Mouse (Mus musculus) lung, adult 2 months (tissue): ENCODE measurements around the gene Lhx5.

ENCODE experiments used
- CTCF ChIP-seq: fragments of 200-500 bp; IDR thresholded peaks from 2 replicates; pipeline ENCODE4 v1.5.1; 2011; ENCODE audit warnings: mild to moderate bottlenecking, low read length, control low read depth; ENCODE audit not compliant: insufficient read depth
- POLR2A ChIP-seq: fragments of 200-500 bp; IDR thresholded peaks from 2 replicates; pipeline ENCODE4 v1.6.1; 2011; ENCODE audit warnings: low read depth, mild to moderate bottlenecking, control low read depth, low read length, borderline replicate concordance; ENCODE audit errors: extremely low read depth

DNA sequence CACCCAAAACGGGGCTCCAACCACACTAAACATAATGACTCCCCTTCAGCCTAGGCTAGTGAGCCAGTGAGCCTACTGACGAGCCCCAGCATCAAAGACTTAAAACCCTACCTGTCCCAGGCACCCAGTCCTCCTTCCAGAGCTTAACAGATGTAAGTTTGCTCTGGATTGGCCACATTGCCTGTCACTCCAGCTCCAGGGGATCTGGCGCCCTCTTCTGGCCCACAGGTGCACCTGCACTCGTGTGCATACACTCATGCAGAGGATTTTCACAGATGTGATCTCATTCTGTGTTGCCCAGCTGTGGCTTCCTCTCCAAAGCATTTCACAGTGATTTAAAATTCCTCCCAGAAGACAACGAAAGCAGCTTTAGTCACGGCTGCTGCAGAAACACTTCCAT, 18.1 kb upstream of the Lhx5 start:
- no peak for TF ChIP-seq CTCF
- TF ChIP-seq POLR2A: no peak
